Mouse (Mus musculus) MEL (cell line): ENCODE measurements around the gene Eva1b. TPM values are rescaled to one million over a fixed set of nuclear protein-coding genes. Genes with fewer than 3 reads are reported as not detected.

ENCODE experiments used
- DNase-seq: peaks from one replicate; pipeline ENCODE4 v3.0.0; 2011; ENCODE audit warnings: low read depth, low spot score
- H3K27ac ChIP-seq: 2 replicates; pipeline ENCODE4 v1.5.1; 2012; ENCODE audit warnings: low read depth, mild to moderate bottlenecking, control low read depth, low read length, moderate library complexity; ENCODE audit not compliant: control insufficient read depth
- H3K27me3 ChIP-seq, 2 experiments: fragments of 150-350 bp in 1 of 2; sonication (generic) in 1 of 2; 2 replicates each; pipeline ENCODE4 v1.6.1; 2012; ENCODE audit warnings: low read length in 2 of 2, mild to moderate bottlenecking in 2 of 2, improper control_type of control experiment in 1 of 2, moderate library complexity in 1 of 2; ENCODE audit not compliant: insufficient read depth in 2 of 2, control insufficient read depth in 1 of 2
- H3K36me3 ChIP-seq, 2 experiments: 2 replicates each; pipeline ENCODE4 v1.6.1; 2012 to 2014; ENCODE audit warnings: low read length in 2 of 2, improper control_type of control experiment in 1 of 2, inconsistent platforms in 1 of 2, mild to moderate bottlenecking in 1 of 2; ENCODE audit not compliant: insufficient read depth in 2 of 2, control insufficient read depth in 1 of 2
- H3K4me1 ChIP-seq, 2 experiments: fragments of 150-350 bp in 1 of 2; sonication (generic) in 1 of 2; 2 replicates each; pipeline ENCODE4 v1.6.1; 2012; ENCODE audit warnings: low read length in 2 of 2, improper control_type of control experiment in 1 of 2, mild to moderate bottlenecking in 1 of 2; ENCODE audit not compliant: insufficient read depth in 2 of 2, control insufficient read depth in 1 of 2
- H3K4me3 ChIP-seq, 2 experiments: fragments of 150-350 bp in 1 of 2; sonication (generic) in 1 of 2; 2 replicates each; pipeline ENCODE4 v1.5.1; 2012; ENCODE audit warnings: low read depth in 2 of 2, low read length in 2 of 2, mild to moderate bottlenecking in 2 of 2, moderate library complexity in 2 of 2, control low read depth in 1 of 2, improper control_type of control experiment in 1 of 2; ENCODE audit not compliant: control insufficient read depth in 1 of 2, insufficient read depth in 1 of 2
- H3K79me2 ChIP-seq: 2 replicates; pipeline ENCODE4 v1.6.1; 2012; ENCODE audit warnings: mild to moderate bottlenecking, low read length, moderate library complexity; ENCODE audit not compliant: control insufficient read depth, poor library complexity, insufficient read depth
- H3K9ac ChIP-seq: 2 replicates; pipeline ENCODE4 v1.6.1; 2012; ENCODE audit warnings: low read depth, mild to moderate bottlenecking, control low read depth, low read length, moderate library complexity; ENCODE audit not compliant: control insufficient read depth, poor library complexity, severe bottlenecking
- H3K9me3 ChIP-seq: fragments of 150-350 bp; sonication (generic); replicated peaks from 2 replicates; pipeline ENCODE4 v1.6.1; 2012; ENCODE audit warnings: mild to moderate bottlenecking, low read length, improper control_type of control experiment, moderate library complexity; ENCODE audit not compliant: insufficient read depth
- CHD2 ChIP-seq: IDR thresholded peaks from 2 replicates; pipeline ENCODE4 v1.6.1; 2011; ENCODE audit warnings: low read length, improper control_type of control experiment
- CTCF ChIP-seq, 3 experiments: IDR thresholded peaks in 2 of 3; conservative IDR thresholded peaks in 1 of 3; 2 replicates each; pipeline ENCODE4 v1.5.1; 2011 to 2012; ENCODE audit warnings: low read length in 3 of 3, low read depth in 2 of 3, mild to moderate bottlenecking in 2 of 3, improper control_type of control experiment in 1 of 3, inconsistent platforms in 1 of 3, mixed read lengths in 1 of 3, moderate library complexity in 1 of 3; ENCODE audit not compliant: control insufficient read depth in 1 of 3, insufficient read depth in 1 of 3, poor library complexity in 1 of 3, severe bottlenecking in 1 of 3
- ELF1 ChIP-seq: IDR thresholded peaks from 2 replicates; pipeline ENCODE4 v1.6.1; 2014; ENCODE audit warnings: low read depth, mild to moderate bottlenecking, inconsistent platforms, low read length, improper control_type of control experiment, moderate library complexity
- GATA1 ChIP-seq: IDR thresholded peaks from 2 replicates; pipeline ENCODE4 v1.6.1; 2011; ENCODE audit warnings: low read depth, low read length, improper control_type of control experiment
- HCFC1 ChIP-seq: IDR thresholded peaks from 2 replicates; pipeline ENCODE4 v1.6.1; 2012; ENCODE audit warnings: low read depth, mild to moderate bottlenecking, inconsistent platforms, low read length, improper control_type of control experiment, moderate library complexity
- MEF2A ChIP-seq: IDR thresholded peaks from 2 replicates; pipeline ENCODE4 v1.6.1; 2014; ENCODE audit warnings: low read depth, mild to moderate bottlenecking, inconsistent platforms, low read length, improper control_type of control experiment; ENCODE audit not compliant: poor library complexity, insufficient replicate concordance, severe bottlenecking; ENCODE audit errors: extremely low read depth
- MYB ChIP-seq: IDR thresholded peaks from 2 replicates; pipeline ENCODE4 v1.6.1; 2011; ENCODE audit warnings: mild to moderate bottlenecking, low read depth, low read length, improper control_type of control experiment
- NRF1 ChIP-seq: IDR thresholded peaks from 2 replicates; pipeline ENCODE4 v1.6.1; 2014; ENCODE audit warnings: low read depth, mild to moderate bottlenecking, inconsistent platforms, low read length, improper control_type of control experiment, moderate library complexity; ENCODE audit not compliant: poor library complexity, insufficient read depth, severe bottlenecking
- POLR2A ChIP-seq, 2 experiments: IDR thresholded peaks; 2 replicates each; pipeline ENCODE4 v1.6.1; 2011 to 2012; ENCODE audit warnings: low read length in 2 of 2, mild to moderate bottlenecking in 2 of 2, control low read depth in 1 of 2, improper control_type of control experiment in 1 of 2, low read depth in 1 of 2, moderate library complexity in 1 of 2; ENCODE audit not compliant: control insufficient read depth in 1 of 2, insufficient read depth in 1 of 2, poor library complexity in 1 of 2
- TAL1 ChIP-seq: IDR thresholded peaks from 2 replicates; pipeline ENCODE4 v1.6.1; 2012; ENCODE audit warnings: mild to moderate bottlenecking, inconsistent platforms, low read length, moderate library complexity, mixed read lengths
- TBP ChIP-seq: IDR thresholded peaks from 2 replicates; pipeline ENCODE4 v1.8.0; 2011; ENCODE audit warnings: low read depth, low read length, improper control_type of control experiment
- TCF12 ChIP-seq: IDR thresholded peaks from 2 replicates; pipeline ENCODE4 v1.6.1; 2014; ENCODE audit warnings: low read depth, mild to moderate bottlenecking, inconsistent platforms, low read length, improper control_type of control experiment, moderate library complexity
- UBTF ChIP-seq: IDR thresholded peaks from 2 replicates; pipeline ENCODE4 v1.6.1; 2012; ENCODE audit warnings: low read depth, mild to moderate bottlenecking, inconsistent platforms, low read length, improper control_type of control experiment, moderate library complexity, borderline replicate concordance; ENCODE audit not compliant: insufficient read depth
- USF1 ChIP-seq: IDR thresholded peaks from 2 replicates; pipeline ENCODE4 v1.6.1; 2014; ENCODE audit warnings: low read depth, mild to moderate bottlenecking, inconsistent platforms, low read length, improper control_type of control experiment, moderate library complexity
- ZC3H11A ChIP-seq: IDR thresholded peaks from 2 replicates; pipeline ENCODE4 v1.6.1; 2012; ENCODE audit warnings: low read depth, mild to moderate bottlenecking, inconsistent platforms, low read length, improper control_type of control experiment
- ZMIZ1 ChIP-seq: IDR thresholded peaks from 2 replicates; pipeline ENCODE4 v1.6.1; 2012; ENCODE audit warnings: low read depth, mild to moderate bottlenecking, inconsistent platforms, low read length, improper control_type of control experiment, moderate library complexity
- polyA plus RNA-seq, 2 experiments: library from polyadenylated mRNA; stranded (reverse) in 1 of 2; unstranded in 1 of 2; fragments of >175 nt in 1 of 2; fragments of >200 nt in 1 of 2; gene quantifications; 2 replicates each; pipeline versions ENCODE4 v1.2.1 to v1.2.4; 2012; ENCODE audit warnings: low replicate concordance in 2 of 2, low read depth in 1 of 2; ENCODE audit not compliant: insufficient read length in 2 of 2, insufficient read depth in 1 of 2, missing spikeins in 1 of 2
- total RNA-seq: library from RNA; depleted of rRNA; stranded (reverse); fragments of 300-350 nt; gene quantifications from 2 replicates; pipeline ENCODE4 v1.2.3, GENCODE M21; 2012

The Eva1b gene
- total and polyA plus RNA-seq, 3 experiments = 9.6 to 12.2 TPM; not detected in 1

GRCm38 (mm10) chr4:126183034-126183433, 35.5 kb downstream of the Eva1b start:
- Histone ChIP-seq H3K4me3 (no peak overlapping the region), H3K27me3 (no peaks in the 10 kb centered on the region), H3K27ac (no peak overlapping the region), H3K79me2 (peaks cover 19% of the 10 kb centered on the region), H3K36me3 (peaks cover 0 to 68% of the 10 kb centered on the region in 2 experiments; a peak in 2 of 4 replicates), H3K9me3 (no peaks in the 10 kb centered on the region), H3K9ac (no peak overlapping the region), H3K4me1 (no peaks in the 10 kb centered on the region)
- DNase-seq = no peak
- TF ChIP-seq POLR2A (IDR thresholded peaks at IDR 0.05; ENCODE audit: control insufficient read depth in 1 of 2, insufficient read depth in 1 of 2, low read depth in 1 of 2, low read length in 2 of 2, poor library complexity in 1 of 2) = 0 out of 4 replicates have a peak, but pooled peaks of 1 of the 2 experiments have one; percentile 24
- TF ChIP-seq USF1 = no peak

GRCm38 (mm10) chr4:126187096-126187495, 39.6 kb downstream of the Eva1b start:
- no peak overlapping the region for H3K4me3 ChIP-seq
- H3K4me1 ChIP-seq = no peaks in the 10 kb centered on the region; a peak in 1 of 4 replicates
- H3K36me3 ChIP-seq = peaks cover 0 to 62% of the 10 kb centered on the region in 2 experiments; a peak in 3 of 4 replicates
- peaks cover 49% of the 10 kb centered on the region for H3K79me2 ChIP-seq
- no peaks in the 10 kb centered on the region for H3K9me3 ChIP-seq
- H3K27me3 ChIP-seq = no peaks in the 10 kb centered on the region
- TF ChIP-seq ZMIZ1 (no peak), GATA1 (no peak), TBP (no peak), USF1 (no peak), CTCF (IDR thresholded peaks at IDR 0.05 in 2 of 3, conservative IDR thresholded peaks at IDR 0.05 in 1 of 3; ENCODE audit: control insufficient read depth in 1 of 3, insufficient read depth in 1 of 3, low read depth in 2 of 3, low read length in 3 of 3, poor library complexity in 1 of 3, severe bottlenecking in 1 of 3) (no peak), TCF12 (no peak), MEF2A (no peak), HCFC1 (no peak), ELF1 (no peak), CHD2 (no peak), UBTF (no peak), TAL1 (no peak), POLR2A (IDR thresholded peaks at IDR 0.05; ENCODE audit: control insufficient read depth in 1 of 2, insufficient read depth in 1 of 2, low read depth in 1 of 2, low read length in 2 of 2, poor library complexity in 1 of 2) (no peak), ZC3H11A (no peak), MYB (no peak), NRF1 (no peak)
- H3K9ac ChIP-seq = no peak overlapping the region
- DNase-seq = no peak
- no peak overlapping the region for H3K27ac ChIP-seq
